Mouse (Mus musculus): ENCODE data around the gene 4933424G06Rik.

DNA sequence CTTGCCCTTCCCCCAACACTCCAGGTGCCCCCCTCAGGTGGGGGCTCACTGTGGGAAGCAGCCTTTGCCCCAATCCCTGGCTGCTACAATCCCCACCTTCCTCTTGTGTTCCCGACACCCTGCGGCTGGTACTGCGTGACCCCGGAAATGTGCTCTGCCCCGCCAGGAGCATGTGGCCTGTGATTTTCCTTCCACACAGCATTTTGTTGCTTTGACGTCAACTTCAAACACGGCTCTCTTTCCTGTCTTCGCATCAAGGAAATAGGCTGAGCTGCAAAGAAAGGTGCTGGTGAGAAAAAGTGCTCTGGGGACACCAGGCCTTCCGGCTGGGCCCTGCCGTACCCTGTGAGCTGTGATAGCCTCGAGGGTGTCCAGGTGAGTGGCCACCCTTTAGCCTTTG is 51.6 kb downstream of the 4933424G06Rik start, which contains the start of gene Zap70:
- TF ChIP-seq POLR2A (IDR thresholded peaks at IDR 0.05; ENCODE audit: control insufficient read depth in 1 of 2, insufficient read depth in 1 of 2, low read depth in 1 of 2, low read length in 2 of 2, poor library complexity in 1 of 2) (no peak), CHD2 (IDR thresholded peaks at IDR 0.05; ENCODE audit: low read length) (no peak), ETS1 (IDR thresholded peaks at IDR 0.05; ENCODE audit: low read depth, low read length) (no peak), CTCF (IDR thresholded peaks at IDR 0.05 in 2 of 3, conservative IDR thresholded peaks at IDR 0.05 in 1 of 3; ENCODE audit: control insufficient read depth in 1 of 3, insufficient read depth in 1 of 3, low read depth in 2 of 3, low read length in 3 of 3, poor library complexity in 1 of 3, severe bottlenecking in 1 of 3) (no peak), E2F4 (IDR thresholded peaks at IDR 0.05; ENCODE audit: borderline replicate concordance, low read depth, low read length) (no peak), BHLHE40 (IDR thresholded peaks at IDR 0.05; ENCODE audit: borderline replicate concordance, low read depth, low read length) (no peak), ELF1 (IDR thresholded peaks at IDR 0.05; ENCODE audit: low read depth, low read length) (no peak), CHD1 (IDR thresholded peaks at IDR 0.05; ENCODE audit: low read depth, low read length) (no peak), GABPA (IDR thresholded peaks at IDR 0.05; ENCODE audit: low read depth, low read length) (no peak), SMC3 (IDR thresholded peaks at IDR 0.05; ENCODE audit: low read depth, low read length) (no peak)
